Mouse (Mus musculus): Measurements from ENCODE around the gene Pea15a.

Pea15a gene

GRCm38 (mm10) chr1:172204814-172205740 lies 1.5 kb downstream of the Pea15a start:
- CTCF ChIA-PET, result interaction anchor here (0.7 kb wide), 1 partner anchor 35 kb away, joined by 6 read pairs; no protein-coding TSS in a partner anchor

- CTCF ChIA-PET, result no interaction called here
Measured at GRCm38 (mm10) chr1:172204033-172204813, 2.4 kb downstream of the Pea15a start.

GRCm38 (mm10) chr1:172203566-172203965 lies 3.0 kb downstream of the Pea15a start:
- CTCF ChIA-PET, result no interaction called here

- CTCF ChIA-PET, result no interaction called here
Measured at GRCm38 (mm10) chr1:172202894-172203522, 3.6 kb downstream of the Pea15a start.

GRCm38 (mm10) chr1:172201967-172202880 lies 4.4 kb downstream of the Pea15a start:
- CTCF ChIA-PET, result no interaction called here

GRCm38 (mm10) chr1:172200871-172201447 lies 5.6 kb downstream of the Pea15a start:
- CTCF ChIA-PET, result interaction anchor here (0.6 kb wide), 1 partner anchor 13 kb away, joined by 6 read pairs; no protein-coding TSS in a partner anchor

- CTCF ChIA-PET, result no interaction called here
Measured at GRCm38 (mm10) chr1:172200161-172200560, 6.4 kb downstream of the Pea15a start.

GRCm38 (mm10) chr1:172198996-172199395 lies 7.6 kb downstream of the Pea15a start:
- CTCF ChIA-PET, result no interaction called here

GRCm38 (mm10) chr1:172198316-172198715 lies 8.3 kb downstream of the Pea15a start:
- CTCF ChIA-PET, result no interaction called here

- CTCF ChIA-PET, result no interaction called here
Measured at GRCm38 (mm10) chr1:172197851-172198250, 8.8 kb downstream of the Pea15a start.

- CTCF ChIA-PET, result interaction anchor here (0.7 kb wide), 1 partner anchor 15 kb away, joined by 3 read pairs; no protein-coding TSS in a partner anchor
Measured at GRCm38 (mm10) chr1:172197146-172197545, 9.5 kb downstream of the Pea15a start.

- CTCF ChIA-PET, result no interaction called here
Measured at GRCm38 (mm10) chr1:172194435-172194834, 12.2 kb downstream of the Pea15a start.

GRCm38 (mm10) chr1:172192217-172192616 lies 14.4 kb downstream of the Pea15a start:
- CTCF ChIA-PET, result no interaction called here

- CTCF ChIA-PET, result no interaction called here
Measured at GRCm38 (mm10) chr1:172191578-172191977, 15.0 kb downstream of the Pea15a start.

- CTCF ChIA-PET, result no interaction called here
Measured at GRCm38 (mm10) chr1:172188891-172189290, 17.7 kb downstream of the Pea15a start.

- CTCF ChIA-PET, result no interaction called here
Measured at GRCm38 (mm10) chr1:172186401-172187289, 20.0 kb downstream of the Pea15a start.

- CTCF ChIA-PET, result no interaction called here
Measured at GRCm38 (mm10) chr1:172183915-172184314, 22.7 kb downstream of the Pea15a start.

- CTCF ChIA-PET, result interaction anchor here (0.6 kb wide), 2 partner anchors 67 to 298 kb away, joined by 4 read pairs; no protein-coding TSS in a partner anchor
Measured at GRCm38 (mm10) chr1:172183056-172183455, 23.5 kb downstream of the Pea15a start.

- CTCF ChIA-PET, result interaction anchor here (0.8 kb wide), 1 partner anchor 76 kb away, joined by 3 read pairs; no protein-coding TSS in a partner anchor
Measured at GRCm38 (mm10) chr1:172181777-172182176, 24.8 kb downstream of the Pea15a start.
